Mouse (Mus musculus): Measurements from ENCODE around the gene Pym1. TPM values are rescaled to one million over a fixed set of nuclear protein-coding genes. Genes with fewer than 3 reads are reported as not detected.
A peak's percentile ranks its signal among the peaks of the same experiment; 100 is the strongest.

The Pym1 gene
- polyA plus RNA-seq, 1 experiment from 2014 or later: 47.9 TPM

GRCm38 (mm10) chr10:128745946-128746613 lies 1.6 kb upstream of the Pym1 start:
- H3K4me1 ChIP-seq: peaks cover 35% of the 10 kb centered on the region
- WGBS: 89% methylated on average over 10 of the region's 10 CpGs
- ATAC-seq (ENCODE audit: insufficient number of reproducible peaks, insufficient read depth, low FRiP score, low TSS enrichment, low read depth): no peak
- H3K36me3 ChIP-seq: no peaks in the 10 kb centered on the region
- H3K4me3 ChIP-seq: no peak overlapping the region
- H3K4me2 ChIP-seq: peak overlapping the region; percentile 88; the same call in 1 of the 2 replicates
- H3K27me3 ChIP-seq: peaks cover 15% of the 10 kb centered on the region
- no peak overlapping the region for H3K9ac ChIP-seq
- H3K27ac ChIP-seq: 0 out of 2 replicates have a peak overlapping the region, but pooled peaks have one; percentile 98
- no peaks in the 10 kb centered on the region for H3K9me3 ChIP-seq

- H3K4me2 ChIP-seq: peak overlapping the region; percentile 88
- ATAC-seq (ENCODE audit: insufficient number of reproducible peaks, insufficient read depth, low FRiP score, low TSS enrichment, low read depth): no peak
- no peaks in the 10 kb centered on the region for H3K36me3 ChIP-seq
- peaks cover 35% of the 10 kb centered on the region for H3K4me1 ChIP-seq
- H3K4me3 ChIP-seq: peak overlapping the region; percentile 77
- H3K9ac ChIP-seq: peak overlapping the region; percentile 89
- WGBS: 29% methylated on average over 9 of the region's 9 CpGs
- H3K9me3 ChIP-seq: no peaks in the 10 kb centered on the region
- H3K27ac ChIP-seq: peak overlapping the region; percentile 98
- peaks cover 14% of the 10 kb centered on the region for H3K27me3 ChIP-seq
Measured at GRCm38 (mm10) chr10:128746972-128747645, 580 bp upstream of the Pym1 start.

- ATAC-seq (ENCODE audit: insufficient number of reproducible peaks, insufficient read depth, low FRiP score, low TSS enrichment, low read depth): peak; percentile 86
- Histone ChIP-seq H3K9ac (peak overlapping the region; percentile 89), H3K4me3 (peak overlapping the region; percentile 77), H3K4me1 (peaks cover 27% of the 10 kb centered on the region), H3K9me3 (no peaks in the 10 kb centered on the region), H3K27me3 (peaks cover 1% of the 10 kb centered on the region), H3K36me3 (peaks cover 10% of the 10 kb centered on the region), H3K27ac (peak overlapping the region; percentile 98), H3K4me2 (peak overlapping the region; percentile 88)
- under 1% methylated on average over 37 of the region's 37 CpGs for WGBS
Measured at GRCm38 (mm10) chr10:128748252-128748864, 669 bp downstream of the Pym1 start.

GRCm38 (mm10) chr10:128772895-128773294 lies 25.2 kb downstream of the Pym1 start:
- WGBS: 72% methylated on average over 2 of the region's 2 CpGs

GRCm38 (mm10) chr10:128773685-128774084 lies 26.0 kb downstream of the Pym1 start:
- 14% methylated on average over 5 of the region's 5 CpGs for WGBS
- no peaks in the 10 kb centered on the region for H3K9me3 ChIP-seq

More at GRCm38 (mm10) chr10:128772895-128773294, 25.2 kb downstream of the Pym1 start:
- Histone ChIP-seq H3K4me2 (no peak overlapping the region), H3K9me3 (no peaks in the 10 kb centered on the region), H3K36me3 (peaks cover 4% of the 10 kb centered on the region; the same call in 1 of the 2 replicates), H3K4me1 (0 out of 2 replicates have a peak, but pooled peaks cover 2% of the 10 kb centered on the region), H3K27ac (no peak overlapping the region), H3K9ac (no peak overlapping the region), H3K4me3 (no peak overlapping the region), H3K27me3 (no peaks in the 10 kb centered on the region)
- ATAC-seq (ENCODE audit: insufficient number of reproducible peaks, insufficient read depth, low FRiP score, low TSS enrichment, low read depth): no peak

GRCm38 (mm10) chr10:128778441-128778840 lies 30.8 kb downstream of the Pym1 start:
- Histone ChIP-seq H3K36me3 (no peaks in the 10 kb centered on the region), H3K27me3 (no peaks in the 10 kb centered on the region), H3K27ac (peak overlapping the region; percentile 89), H3K9me3 (0 out of 2 replicates have a peak, but pooled peaks cover 7% of the 10 kb centered on the region), H3K4me3 (no peak overlapping the region), H3K9ac (no peak overlapping the region), H3K4me2 (no peak overlapping the region), H3K4me1 (peaks cover 17% of the 10 kb centered on the region)
- WGBS: 80% methylated on average over 2 of the region's 2 CpGs
- no peak for ATAC-seq (ENCODE audit: insufficient number of reproducible peaks, insufficient read depth, low FRiP score, low TSS enrichment, low read depth)

More at GRCm38 (mm10) chr10:128773685-128774084, 26.0 kb downstream of the Pym1 start:
- Histone ChIP-seq H3K4me3 (no peak overlapping the region), H3K36me3 (no peaks in the 10 kb centered on the region), H3K4me2 (no peak overlapping the region), H3K27ac (no peak overlapping the region), H3K27me3 (no peaks in the 10 kb centered on the region), H3K4me1 (peaks cover 6% of the 10 kb centered on the region; the same call in 1 of the 2 replicates), H3K9ac (no peak overlapping the region)
- no peak for ATAC-seq (ENCODE audit: insufficient number of reproducible peaks, insufficient read depth, low FRiP score, low TSS enrichment, low read depth)

GRCm38 (mm10) chr10:128779011-128779795 lies 31.5 kb downstream of the Pym1 start:
- peak overlapping the region; percentile 24; the same call in 1 of the 2 replicates for H3K4me2 ChIP-seq

GRCm38 (mm10) chr10:128780200-128780599 lies 32.5 kb downstream of the Pym1 start:
- no peak for ATAC-seq (ENCODE audit: insufficient number of reproducible peaks, insufficient read depth, low FRiP score, low TSS enrichment, low read depth)
- Histone ChIP-seq H3K4me2 (no peak overlapping the region), H3K4me1 (peaks cover 17% of the 10 kb centered on the region), H3K27ac (no peak overlapping the region), H3K27me3 (no peaks in the 10 kb centered on the region), H3K9me3 (peaks cover 21% of the 10 kb centered on the region), H3K36me3 (no peaks in the 10 kb centered on the region), H3K9ac (no peak overlapping the region), H3K4me3 (no peak overlapping the region)
- 86% methylated on average over 1 of the region's 1 CpGs for WGBS

More at GRCm38 (mm10) chr10:128779011-128779795, 31.5 kb downstream of the Pym1 start:
- ATAC-seq (ENCODE audit: insufficient number of reproducible peaks, insufficient read depth, low FRiP score, low TSS enrichment, low read depth): 0 out of 2 replicates have a peak, but pooled peaks have one; percentile 85
- H3K4me1 ChIP-seq: peaks cover 17% of the 10 kb centered on the region
- H3K27me3 ChIP-seq: no peaks in the 10 kb centered on the region
- H3K36me3 ChIP-seq: no peaks in the 10 kb centered on the region
- H3K9ac ChIP-seq: no peak overlapping the region
- H3K27ac ChIP-seq: peak overlapping the region; percentile 89
- H3K9me3 ChIP-seq: peaks cover 15% of the 10 kb centered on the region
- no peak overlapping the region for H3K4me3 ChIP-seq
- 16% methylated on average over 8 of the region's 8 CpGs for WGBS

- Histone ChIP-seq H3K4me3 (no peak within 1 kb of the TSS), H3K4me2 (no peak within 1 kb of the TSS), H3K9ac (no peak within 1 kb of the TSS), H3K36me3 (no peaks in the 10 kb centered on the region), H3K9me3 (no peaks in the 10 kb centered on the region), H3K27me3 (no peaks in the 10 kb centered on the region), H3K4me1 (no peaks in the 10 kb centered on the region), H3K27ac (no peak within 1 kb of the TSS)
- no peak for ATAC-seq (ENCODE audit: insufficient number of reproducible peaks, insufficient read depth, low FRiP score, low TSS enrichment, low read depth)
- 61% methylated on average over 7 of the region's 7 CpGs for WGBS
Measured at GRCm38 (mm10) chr10:128790398-128791124, 42.9 kb downstream of the Pym1 start, which contains the start of gene Mmp19. Mmp19 (plus strand) TSS chr10:128790910.

- Histone ChIP-seq H3K4me2 (no peak overlapping the region), H3K4me1 (no peaks in the 10 kb centered on the region), H3K27ac (no peak overlapping the region), H3K9me3 (no peaks in the 10 kb centered on the region), H3K27me3 (no peaks in the 10 kb centered on the region), H3K4me3 (no peak overlapping the region), H3K9ac (no peak overlapping the region), H3K36me3 (no peaks in the 10 kb centered on the region)
- no peak for ATAC-seq (ENCODE audit: insufficient number of reproducible peaks, insufficient read depth, low FRiP score, low TSS enrichment, low read depth)
Measured at GRCm38 (mm10) chr10:128792041-128792440, 44.4 kb downstream of the Pym1 start.

All from embryonic facial prominence, embryonic 13.5 days (tissue).